Mouse (Mus musculus) embryo, embryonic 11.5 days (tissue): ENCODE measurements around the gene Ctbs.

Experiments used
- DNase-seq: peaks from one replicate; pipeline ENCODE4 v3.0.0-alpha.2; 2012; ENCODE audit warnings: low read depth, low spot score

The Ctbs gene

GRCm38 (mm10) chr3:146494941-146495340 lies 45.3 kb downstream of the Ctbs start:
- no peak for DNase-seq

- no peak for DNase-seq
These were observed 49.4 kb downstream of the Ctbs start for GRCm38 (mm10) chr3:146498989-146499388.

DNA sequence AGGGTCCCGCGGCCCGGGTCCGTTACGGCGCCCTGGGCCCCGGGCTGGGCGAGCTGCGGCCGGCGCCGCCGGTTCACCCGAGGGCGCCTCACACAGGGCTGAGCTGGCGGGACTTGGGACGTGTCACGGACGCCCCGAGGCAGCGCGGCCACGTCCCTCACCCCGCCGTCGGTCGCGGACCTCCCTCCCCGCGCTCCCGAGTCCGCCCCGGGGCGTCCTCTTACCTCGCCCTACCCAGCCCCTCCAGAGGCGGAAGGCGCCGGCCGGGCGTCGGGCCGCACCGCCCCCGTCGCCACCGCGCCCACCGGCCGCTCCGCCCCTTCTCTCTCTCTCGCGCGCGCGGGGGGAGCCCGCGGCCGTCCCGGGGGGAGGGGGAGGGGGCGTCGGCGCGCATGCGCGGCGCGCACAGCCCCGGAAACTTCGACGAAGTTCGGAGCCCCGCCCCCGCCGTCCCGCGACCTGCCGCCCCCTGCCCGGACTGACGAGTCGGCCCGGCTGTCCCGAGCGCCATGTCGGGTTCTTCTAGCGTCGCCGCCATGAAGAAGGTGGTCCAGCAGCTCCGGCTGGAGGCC lies 49.9 kb downstream of the Ctbs start, which contains the start of the genes Spata1 and Gng5:
Spata1 (minus strand) TSS at position 323 of the 572 bp plus-strand sequence.
Gng5 (plus strand) TSS at position 377 of the 572 bp plus-strand sequence.
- DNase-seq, result peak; percentile 81

DNA sequence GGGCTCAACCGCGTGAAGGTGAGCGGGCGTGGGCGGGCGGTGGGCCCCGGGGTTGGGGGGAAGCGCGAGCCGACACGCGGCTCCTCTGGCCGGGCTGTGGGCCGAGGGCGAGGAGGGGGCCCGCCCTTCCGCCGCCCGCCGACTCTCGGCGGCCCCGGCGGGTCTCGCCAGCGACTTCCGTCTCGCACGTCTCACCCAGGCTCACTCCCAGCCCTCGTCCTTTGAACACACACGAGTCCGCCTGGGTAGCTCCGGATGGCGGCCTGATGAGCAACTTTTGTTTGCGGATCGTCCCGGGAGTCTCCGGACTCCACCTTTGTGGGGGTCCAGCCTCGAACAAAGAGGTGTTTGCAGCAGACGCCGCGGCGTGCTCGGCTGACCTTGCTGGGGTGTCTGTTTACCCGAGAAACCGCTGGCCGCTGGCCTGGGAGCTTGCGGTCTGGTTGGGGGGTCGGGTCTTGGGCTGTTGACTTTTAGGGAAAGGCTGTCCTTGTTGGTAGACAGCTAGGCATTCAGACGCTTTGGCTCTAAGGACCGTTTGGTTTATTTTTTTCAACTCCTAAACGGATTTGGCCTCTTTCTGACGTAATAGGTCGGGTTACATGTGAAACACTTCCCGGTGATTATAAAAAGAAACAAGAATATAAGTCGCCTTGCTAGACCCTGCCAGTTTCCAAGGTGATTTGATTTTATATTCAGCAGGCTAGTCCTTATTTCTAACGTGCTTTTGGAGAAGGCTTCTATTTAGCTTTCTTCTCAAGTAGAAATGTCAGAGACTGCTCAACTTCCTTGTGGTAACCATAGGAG lies 50.6 kb downstream of the Ctbs start:
- DNase-seq, result no peak

DNA sequence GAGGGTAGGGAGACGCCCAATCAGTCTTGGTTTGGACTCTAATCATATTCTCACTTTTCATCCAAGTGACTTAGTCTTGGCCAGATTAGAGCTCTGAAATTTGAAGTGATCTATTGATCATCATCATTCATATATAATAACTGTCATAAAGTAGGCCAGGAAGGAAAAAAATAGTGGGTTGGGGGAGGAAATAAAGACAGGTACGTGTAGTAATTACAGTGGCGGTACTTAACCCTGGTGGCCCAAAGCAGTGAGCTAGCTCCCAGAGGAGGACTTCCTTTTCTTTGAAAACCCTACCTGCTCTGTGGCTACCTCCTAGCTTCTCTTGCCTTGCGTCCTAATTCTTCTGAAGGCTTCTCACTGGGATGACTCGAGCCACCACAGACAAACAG lies 51.2 kb downstream of the Ctbs start:
- DNase-seq, result no peak

DNA sequence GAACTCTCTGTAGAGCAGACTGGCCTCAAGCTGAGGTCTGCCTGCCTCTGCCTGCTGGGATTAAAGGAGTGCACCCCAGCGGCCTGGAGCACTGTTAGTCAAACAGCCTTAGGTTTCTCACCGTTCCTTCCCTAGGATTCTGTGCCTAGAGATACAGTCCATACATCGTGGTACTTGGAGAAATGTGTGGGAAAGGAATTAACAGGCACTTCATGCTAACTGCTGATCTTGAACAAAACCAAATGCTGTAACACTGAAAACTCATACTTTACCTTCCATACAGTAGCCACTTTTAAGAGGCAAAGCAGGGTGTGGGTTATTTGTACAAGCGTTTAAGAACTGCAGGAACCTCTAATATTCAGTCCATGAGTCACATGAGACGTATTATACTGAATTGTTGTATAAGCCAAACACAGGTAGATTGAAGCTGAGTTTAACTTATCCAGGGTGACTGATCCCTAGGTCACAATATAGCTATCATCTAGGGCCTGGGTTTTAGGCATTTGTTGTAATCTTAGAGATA lies 52.1 kb downstream of the Ctbs start:
- no peak for DNase-seq

- DNase-seq, result no peak
These were observed 57.1 kb downstream of the Ctbs start for GRCm38 (mm10) chr3:146506711-146507110.
